Mouse (Mus musculus): ENCODE measurements around the gene Trip4.

The Trip4 gene

DNA sequence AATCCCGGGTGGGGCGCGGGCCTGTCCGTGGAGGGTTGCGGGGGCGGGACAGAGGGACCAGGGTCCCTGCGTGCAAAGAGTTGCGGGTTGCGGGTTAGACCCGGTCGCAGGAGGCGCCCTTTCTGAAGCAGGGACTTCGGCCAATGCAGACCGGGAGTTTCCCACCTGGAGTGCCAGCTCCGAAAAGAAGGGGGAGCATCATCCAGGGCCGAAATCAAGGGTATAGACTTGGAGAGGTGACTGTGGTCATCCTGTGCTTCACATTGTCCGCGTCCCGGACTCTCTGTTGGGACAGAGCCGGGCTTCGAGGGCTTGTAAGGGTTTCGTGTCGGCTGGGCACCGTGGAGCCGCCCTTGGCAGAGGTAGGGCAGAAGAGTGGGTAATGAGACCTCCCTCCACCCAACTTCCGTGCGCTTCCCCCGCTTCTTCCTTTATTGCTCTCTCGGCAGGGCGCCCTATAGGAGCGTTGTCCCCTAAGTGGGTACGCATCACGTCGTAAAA, 757 bp upstream of the Trip4 start:
- H3K9me3 ChIP-seq (ENCODE audit: low read length), result no peaks in the 10 kb centered on the region
- H3K4me3 ChIP-seq (replicated peaks; ENCODE audit: low read length), result peak overlapping the region; percentile 94
- H3K4me1 ChIP-seq (replicated peaks; ENCODE audit: low read depth, low read length), result peaks cover 19% of the 10 kb centered on the region
- TF ChIP-seq POU5F1 (IDR thresholded peaks at IDR 0.05; ENCODE audit: borderline replicate concordance, low read length) (no peak), CTCF (conservative IDR thresholded peaks at IDR 0.05; ENCODE audit: low read length) (no peak), NANOG (IDR thresholded peaks at IDR 0.05; ENCODE audit: borderline replicate concordance, low read length) (no peak)
- no peaks in the 10 kb centered on the region for H3K27me3 ChIP-seq (ENCODE audit: insufficient read depth, low read length)
- H3K36me3 ChIP-seq (ENCODE audit: insufficient read depth, low read length), result peaks cover 6% of the 10 kb centered on the region; the same call in 1 of the 2 replicates

DNA sequence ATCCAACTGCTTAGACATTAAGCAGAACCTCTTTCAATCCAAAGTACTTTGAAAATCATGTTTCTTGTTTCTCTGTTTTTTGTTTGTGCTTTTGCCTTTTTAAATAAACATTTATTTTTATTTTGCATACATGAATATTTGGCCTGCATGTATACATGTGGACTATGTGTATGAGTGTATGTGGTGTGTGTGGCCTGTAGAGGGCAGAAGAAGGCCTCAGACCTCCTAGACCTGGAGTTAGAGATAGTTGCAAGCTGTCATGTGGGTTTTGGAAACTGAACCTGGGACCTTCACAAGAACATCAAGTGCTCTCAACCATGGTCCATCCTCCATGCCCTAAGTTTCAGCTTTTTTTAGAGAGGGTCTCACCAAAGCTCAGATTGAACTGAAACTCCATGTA, 5.2 kb downstream of the Trip4 start:
- TF ChIP-seq NANOG (IDR thresholded peaks at IDR 0.05; ENCODE audit: borderline replicate concordance, low read length) (no peak), POU5F1 (IDR thresholded peaks at IDR 0.05; ENCODE audit: borderline replicate concordance, low read length) (no peak), CTCF (conservative IDR thresholded peaks at IDR 0.05; ENCODE audit: low read length) (peak; percentile 44)
- Histone ChIP-seq H3K4me3 (replicated peaks; ENCODE audit: low read length) (no peak overlapping the region), H3K36me3 (ENCODE audit: insufficient read depth, low read length) (peaks cover 13% of the 10 kb centered on the region; the same call in 1 of the 2 replicates), H3K27me3 (ENCODE audit: insufficient read depth, low read length) (no peaks in the 10 kb centered on the region), H3K9me3 (ENCODE audit: low read length) (no peaks in the 10 kb centered on the region), H3K4me1 (replicated peaks; ENCODE audit: low read depth, low read length) (peaks cover 10% of the 10 kb centered on the region)

DNA sequence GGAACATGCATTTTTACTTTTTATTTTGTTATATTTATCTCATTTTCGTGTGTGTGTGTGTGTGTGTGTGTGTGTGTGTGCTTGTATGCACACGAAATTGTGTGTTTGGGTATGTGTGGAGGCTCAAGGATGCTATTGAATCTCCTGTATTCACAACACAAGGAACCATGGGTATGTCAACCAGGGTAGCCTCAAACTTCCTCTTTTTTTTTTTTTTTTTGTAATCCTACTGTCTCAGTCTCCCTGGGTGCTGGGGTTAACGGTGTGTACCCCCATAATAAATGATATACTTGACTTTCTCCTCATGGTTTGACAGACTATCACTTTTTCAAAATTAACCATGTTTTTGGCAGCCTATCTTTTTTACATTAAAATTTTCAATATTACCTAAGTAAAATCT, 5.7 kb downstream of the Trip4 start:
- no peak overlapping the region for H3K4me3 ChIP-seq (replicated peaks; ENCODE audit: low read length)
- H3K27me3 ChIP-seq (ENCODE audit: insufficient read depth, low read length), result no peaks in the 10 kb centered on the region
- no peaks in the 10 kb centered on the region for H3K9me3 ChIP-seq (ENCODE audit: low read length)
- H3K36me3 ChIP-seq (ENCODE audit: insufficient read depth, low read length), result peaks cover 13% of the 10 kb centered on the region; the same call in 1 of the 2 replicates
- H3K4me1 ChIP-seq (replicated peaks; ENCODE audit: low read depth, low read length), result peaks cover 8% of the 10 kb centered on the region
- TF ChIP-seq CTCF (conservative IDR thresholded peaks at IDR 0.05; ENCODE audit: low read length), result no peak
- TF ChIP-seq NANOG (IDR thresholded peaks at IDR 0.05; ENCODE audit: borderline replicate concordance, low read length), result no peak
- no peak for TF ChIP-seq POU5F1 (IDR thresholded peaks at IDR 0.05; ENCODE audit: borderline replicate concordance, low read length)

DNA sequence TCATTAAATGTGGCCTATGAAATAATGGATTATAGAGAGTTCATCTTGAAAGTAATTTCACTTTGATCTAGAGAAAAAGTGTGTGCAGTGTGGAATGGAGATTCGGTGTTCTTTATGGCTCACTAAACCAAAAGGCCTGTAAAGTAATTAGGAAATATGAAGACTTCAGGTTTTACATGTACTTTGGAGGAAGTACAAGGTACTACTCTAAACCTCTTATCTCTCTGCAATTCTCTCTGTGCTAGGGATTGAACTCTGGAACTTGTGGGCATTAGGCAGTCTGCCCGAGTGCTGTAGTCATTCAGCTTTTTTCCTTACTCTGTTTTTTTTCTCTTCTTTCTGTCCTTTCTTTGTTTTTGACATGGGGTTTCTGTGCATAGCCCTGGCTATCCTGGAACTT, 11.6 kb downstream of the Trip4 start:
- H3K4me3 ChIP-seq (replicated peaks; ENCODE audit: low read length), result no peak overlapping the region
- no peaks in the 10 kb centered on the region for H3K9me3 ChIP-seq (ENCODE audit: low read length)
- TF ChIP-seq NANOG (IDR thresholded peaks at IDR 0.05; ENCODE audit: borderline replicate concordance, low read length) (no peak), POU5F1 (IDR thresholded peaks at IDR 0.05; ENCODE audit: borderline replicate concordance, low read length) (no peak), CTCF (conservative IDR thresholded peaks at IDR 0.05; ENCODE audit: low read length) (no peak)
- H3K36me3 ChIP-seq (ENCODE audit: insufficient read depth, low read length), result peaks cover 48% of the 10 kb centered on the region
- H3K4me1 ChIP-seq (replicated peaks; ENCODE audit: low read depth, low read length), result no peaks in the 10 kb centered on the region; the same call in 1 of the 2 replicates
- no peaks in the 10 kb centered on the region for H3K27me3 ChIP-seq (ENCODE audit: insufficient read depth, low read length)

DNA sequence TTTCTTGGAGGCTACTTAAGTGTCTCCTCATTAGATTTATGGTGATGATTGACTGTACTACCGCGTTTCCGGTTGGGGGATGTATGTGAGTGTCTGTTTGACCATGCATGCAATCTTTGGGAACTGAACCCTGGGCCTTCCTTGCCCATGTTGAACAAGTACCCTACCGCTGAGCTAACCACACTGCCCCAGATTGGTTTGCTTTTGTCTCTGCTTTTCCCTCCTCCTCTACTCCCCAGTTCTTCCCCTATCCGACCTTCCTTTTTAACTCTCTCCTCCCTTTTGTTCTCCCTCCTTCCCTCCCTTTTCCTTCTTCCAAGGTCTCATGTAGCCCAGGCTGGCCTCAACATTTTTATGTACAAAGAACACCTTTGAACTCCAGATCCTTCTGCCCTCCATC, 17.5 kb downstream of the Trip4 start:
- no peak for TF ChIP-seq CTCF (conservative IDR thresholded peaks at IDR 0.05; ENCODE audit: low read length)
- TF ChIP-seq POU5F1 (IDR thresholded peaks at IDR 0.05; ENCODE audit: borderline replicate concordance, low read length), result no peak
- TF ChIP-seq NANOG (IDR thresholded peaks at IDR 0.05; ENCODE audit: borderline replicate concordance, low read length), result no peak
- H3K4me3 ChIP-seq (replicated peaks; ENCODE audit: low read length), result peak overlapping the region; percentile 79
- no peaks in the 10 kb centered on the region for H3K9me3 ChIP-seq (ENCODE audit: low read length)
- H3K4me1 ChIP-seq (replicated peaks; ENCODE audit: low read depth, low read length), result peaks cover 15% of the 10 kb centered on the region
- peaks cover 17% of the 10 kb centered on the region; the same call in 1 of the 2 replicates for H3K27me3 ChIP-seq (ENCODE audit: insufficient read depth, low read length)
- H3K36me3 ChIP-seq (ENCODE audit: insufficient read depth, low read length), result peaks cover 30% of the 10 kb centered on the region

DNA sequence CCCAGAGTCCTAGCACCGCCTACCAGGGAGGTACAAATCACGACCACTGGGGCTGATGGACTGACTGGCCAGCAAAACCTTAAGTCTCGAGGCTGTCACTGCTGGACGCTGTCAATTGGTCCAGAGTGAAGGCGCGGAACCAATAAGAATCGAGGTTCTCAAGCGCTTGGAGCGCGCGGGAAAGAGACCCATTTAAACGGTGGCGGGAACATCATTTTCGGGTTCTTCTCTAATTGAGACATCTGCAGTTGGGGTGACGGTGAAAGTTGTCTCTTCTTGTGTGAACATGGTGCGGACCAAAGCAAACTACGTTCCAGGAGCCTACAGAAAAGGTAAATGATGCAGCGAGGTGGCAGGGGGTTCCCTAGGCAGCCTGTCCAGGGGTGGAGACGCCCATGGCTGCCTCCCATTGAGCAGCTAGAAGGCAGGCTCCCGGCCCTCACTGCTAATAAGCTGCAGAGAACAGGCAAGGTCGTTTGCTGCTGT, 18.4 kb downstream of the Trip4 start, which contains the start of gene Pclaf:
Pclaf (plus strand) TSS at position 95 of the 486 bp plus-strand sequence.
- peak within 1 kb of the TSS; percentile 79 for H3K4me3 ChIP-seq (replicated peaks; ENCODE audit: low read length)
- peaks cover 19% of the 10 kb centered on the region for H3K4me1 ChIP-seq (replicated peaks; ENCODE audit: low read depth, low read length)
- TF ChIP-seq NANOG (IDR thresholded peaks at IDR 0.05; ENCODE audit: borderline replicate concordance, low read length) (no peak), POU5F1 (IDR thresholded peaks at IDR 0.05; ENCODE audit: borderline replicate concordance, low read length) (no peak), CTCF (conservative IDR thresholded peaks at IDR 0.05; ENCODE audit: low read length) (no peak)
- H3K9me3 ChIP-seq (ENCODE audit: low read length), result no peaks in the 10 kb centered on the region
- H3K36me3 ChIP-seq (ENCODE audit: insufficient read depth, low read length), result peaks cover 24% of the 10 kb centered on the region
- peaks cover 17% of the 10 kb centered on the region; the same call in 1 of the 2 replicates for H3K27me3 ChIP-seq (ENCODE audit: insufficient read depth, low read length)

DNA sequence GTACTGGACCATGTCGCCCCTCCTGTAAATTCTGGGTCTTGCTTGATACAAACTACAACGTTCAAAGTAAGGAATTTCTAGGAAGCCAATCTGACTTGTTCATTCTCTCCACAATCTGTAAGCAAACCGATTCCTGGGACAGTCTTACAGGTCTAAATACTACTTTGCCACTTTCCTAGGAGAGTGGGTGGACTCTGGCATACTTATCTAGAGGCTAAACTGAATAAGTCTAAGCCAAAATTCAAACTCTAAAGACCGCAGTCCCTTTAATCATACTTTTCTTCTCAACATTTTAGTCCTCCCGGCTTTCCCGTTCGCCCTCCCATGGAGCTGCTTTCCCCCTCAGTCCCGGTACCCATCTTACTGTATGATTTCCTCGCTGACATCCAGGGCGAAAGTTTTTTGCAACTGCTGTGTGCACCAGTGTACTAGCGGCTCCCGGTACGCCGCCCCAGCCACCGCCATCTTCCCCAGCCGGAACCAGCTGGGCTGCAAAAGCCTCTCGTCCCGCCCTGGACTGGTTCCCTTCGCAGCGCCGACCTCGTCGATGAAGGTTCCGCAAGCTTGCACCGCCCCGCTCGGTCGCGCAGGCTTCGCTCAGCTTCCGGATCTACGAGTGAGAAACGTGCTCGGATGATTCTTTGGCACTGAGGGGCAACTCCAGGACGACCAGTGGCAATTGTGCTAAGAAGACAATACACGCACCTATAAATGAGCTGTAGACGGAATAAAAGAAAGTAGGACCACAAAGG, 23.9 kb downstream of the Trip4 start:
- H3K4me1 ChIP-seq (replicated peaks; ENCODE audit: low read depth, low read length), result peaks cover 9% of the 10 kb centered on the region; the same call in 1 of the 2 replicates
- H3K4me3 ChIP-seq (replicated peaks; ENCODE audit: low read length), result peak overlapping the region; percentile 88

DNA sequence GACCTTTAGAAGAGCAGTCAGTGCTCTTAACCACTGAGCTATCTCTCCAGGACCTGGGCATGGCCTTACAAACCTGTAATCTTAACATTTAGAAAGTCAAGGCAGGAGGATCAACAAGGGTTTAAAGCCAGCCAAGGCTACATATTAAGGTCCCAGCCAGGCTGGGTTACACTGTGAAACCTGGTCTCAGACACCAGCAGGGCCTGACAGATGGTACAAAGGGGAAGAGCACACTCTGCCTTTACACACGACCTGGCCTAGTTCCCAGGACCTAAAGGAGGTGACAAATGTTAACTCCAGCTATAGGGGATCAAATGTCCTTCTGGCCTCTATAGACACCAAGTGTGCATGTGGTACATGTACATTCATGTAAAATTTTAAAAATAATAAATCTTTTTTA, 48.9 kb downstream of the Trip4 start:
- H3K27me3 ChIP-seq (ENCODE audit: insufficient read depth, low read length), result no peaks in the 10 kb centered on the region
- no peaks in the 10 kb centered on the region for H3K4me1 ChIP-seq (replicated peaks; ENCODE audit: low read depth, low read length)
- H3K4me3 ChIP-seq (replicated peaks; ENCODE audit: low read length), result no peak overlapping the region
- peaks cover 49% of the 10 kb centered on the region for H3K36me3 ChIP-seq (ENCODE audit: insufficient read depth, low read length)
- TF ChIP-seq CTCF (conservative IDR thresholded peaks at IDR 0.05; ENCODE audit: low read length) (no peak), POU5F1 (IDR thresholded peaks at IDR 0.05; ENCODE audit: borderline replicate concordance, low read length) (no peak), NANOG (IDR thresholded peaks at IDR 0.05; ENCODE audit: borderline replicate concordance, low read length) (no peak)
- H3K9me3 ChIP-seq (ENCODE audit: low read length), result no peaks in the 10 kb centered on the region

More for the DNA sequence above, 23.9 kb downstream of the Trip4 start:
- peaks cover 11% of the 10 kb centered on the region for H3K36me3 ChIP-seq (ENCODE audit: insufficient read depth, low read length)
- peaks cover 15% of the 10 kb centered on the region; the same call in 1 of the 2 replicates for H3K27me3 ChIP-seq (ENCODE audit: insufficient read depth, low read length)
- peak; percentile 30; the same call in 1 of the 2 replicates for TF ChIP-seq POU5F1 (IDR thresholded peaks at IDR 0.05; ENCODE audit: borderline replicate concordance, low read length)
- TF ChIP-seq CTCF (conservative IDR thresholded peaks at IDR 0.05; ENCODE audit: low read length), result no peak
- TF ChIP-seq NANOG (IDR thresholded peaks at IDR 0.05; ENCODE audit: borderline replicate concordance, low read length), result no peak
- no peaks in the 10 kb centered on the region for H3K9me3 ChIP-seq (ENCODE audit: low read length)

All from E14TG2a.4 (cell line).